ENCODE assay signal across 27 mouse cellular contexts in the genomic region with DNA sequence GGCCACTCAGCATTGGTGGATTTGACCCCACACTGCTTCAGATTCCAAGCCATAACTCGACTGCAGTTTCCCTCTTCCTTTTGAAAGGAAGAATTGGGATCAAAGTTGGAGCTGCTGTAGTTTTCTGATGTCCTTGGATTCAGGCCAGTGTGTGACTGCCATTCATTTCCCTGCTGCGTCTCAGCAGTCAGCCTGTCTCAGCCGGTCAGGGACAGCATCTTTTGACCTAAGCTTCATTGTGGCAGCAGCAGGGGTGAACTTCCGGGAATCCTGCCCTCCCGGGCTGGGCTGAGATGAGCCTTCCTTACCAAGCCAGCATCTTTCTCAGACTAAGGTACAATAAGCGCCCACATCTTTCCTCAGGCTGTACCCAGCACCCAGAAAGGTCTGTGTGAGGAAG. TPM values are rescaled to one million over a fixed set of nuclear protein-coding genes. Genes with fewer than 3 reads are reported as not detected.
DNase-seq lines count a peak whose midpoint lies in the region; ATAC-seq lines count a peak whose summit lies in the region.
"Had no signal": no experiment of that assay in that cellular context is flagged by ENCODE, and none has a peak within 500 bp of the region (broad histone marks: within the 10 kb centered on the region; RNA-seq: fewer than 3 reads in every experiment).

No protein-coding gene starts in this region.

- no peaks in the 10 kb centered on the region for H3K9me3 ChIP-seq in embryonic facial prominence, embryonic 10.5 days
- H3K9me3 ChIP-seq in hindbrain, embryonic 12.5 days (replicated peaks) = no peaks in the 10 kb centered on the region
- H3K9me3 ChIP-seq in limb, embryonic 10.5 days (replicated peaks) = no peaks in the 10 kb centered on the region
- H3K9me3 ChIP-seq: forebrain, embryonic 10.5 days; forebrain, embryonic 13.5 days; heart, embryonic 10.5 days; heart, embryonic 13.5 days; hindbrain, embryonic 15.5 days had no signal

- H3K27me3 ChIP-seq in embryonic facial prominence, embryonic 10.5 days (replicated peaks; ENCODE audit: low read depth, poor library complexity, severe bottlenecking) = 0 out of 2 replicates have a peak, but pooled peaks cover 5% of the 10 kb centered on the region
- no peaks in the 10 kb centered on the region for H3K27me3 ChIP-seq in hindbrain, embryonic 12.5 days
- peaks cover 31% of the 10 kb centered on the region for H3K27me3 ChIP-seq in limb, embryonic 10.5 days (ENCODE audit: low read depth, poor library complexity, severe bottlenecking)
- H3K27me3 ChIP-seq: hindbrain, embryonic 15.5 days had no signal

- no peak overlapping the region for H3K27ac ChIP-seq in embryonic facial prominence, embryonic 10.5 days (replicated peaks)
- H3K27ac ChIP-seq in hindbrain, embryonic 12.5 days = no peak overlapping the region
- no peak overlapping the region for H3K27ac ChIP-seq in limb, embryonic 10.5 days
- H3K27ac ChIP-seq: forebrain, embryonic 10.5 days; forebrain, embryonic 13.5 days; heart, adult 2 months; heart, embryonic 10.5 days; heart, embryonic 13.5 days; hindbrain, embryonic 15.5 days had no signal

- DNase-seq in adrenal gland, adult (ENCODE audit: inconsistent age in 2 of 2, low spot score in 1 of 2) = peak; percentile 39 to 77
- DNase-seq in adrenal gland, postnatal 4 days (ENCODE audit: low spot score in 2 of 2) = no peak
- peak; percentile 45 for DNase-seq in R1 (ENCODE audit: low read depth, low spot score)
- DNase-seq in adrenal gland, postnatal 10 days = peak; percentile 19
- DNase-seq in adrenal gland, postnatal 36 days = peak; percentile 22 to 41
- no peak for DNase-seq in embryonic facial prominence, embryonic 10.5 days (ENCODE audit: low spot score)
- no peak for DNase-seq in limb, embryonic 10.5 days (ENCODE audit: low spot score)
- DNase-seq: cerebellum, adult 11 months; cerebellum, adult 2 months; cerebellum, postnatal 10 days; cerebellum, postnatal 36 days; embryo, embryonic 11 days; gastrocnemius, postnatal 10 days; gastrocnemius, postnatal 36 days; heart, adult 2 months; heart, postnatal 14 days; heart, postnatal 4 days; kidney, adult 2 months had no signal

- H3K4me1 ChIP-seq in embryonic facial prominence, embryonic 10.5 days = peaks cover 5% of the 10 kb centered on the region; the same call in 1 of the 2 replicates
- peaks cover 15% of the 10 kb centered on the region for H3K4me1 ChIP-seq in hindbrain, embryonic 12.5 days
- H3K4me1 ChIP-seq in limb, embryonic 10.5 days = 0 out of 2 replicates have a peak, but pooled peaks cover 3% of the 10 kb centered on the region
- H3K4me1 ChIP-seq: heart, embryonic 10.5 days; heart, embryonic 13.5 days had no signal

- no peak overlapping the region for H3K9ac ChIP-seq in hindbrain, embryonic 12.5 days
- H3K9ac ChIP-seq: forebrain, embryonic 13.5 days; heart, embryonic 13.5 days; hindbrain, embryonic 15.5 days had no signal

- no peak for ATAC-seq in hindbrain, embryonic 12.5 days (ENCODE audit: low FRiP score)
- ATAC-seq: forebrain, embryonic 13.5 days; forebrain, embryonic 16.5 days; intestine, postnatal 0 days had no signal

- no peak overlapping the region for H3K4me3 ChIP-seq in embryonic facial prominence, embryonic 10.5 days
- no peak overlapping the region for H3K4me3 ChIP-seq in hindbrain, embryonic 12.5 days
- H3K4me3 ChIP-seq in limb, embryonic 10.5 days = no peak overlapping the region
- H3K4me3 ChIP-seq: forebrain, embryonic 10.5 days; forebrain, embryonic 13.5 days; heart, adult 2 months; heart, embryonic 10.5 days; heart, embryonic 13.5 days; hindbrain, embryonic 15.5 days had no signal

- no peaks in the 10 kb centered on the region for H3K36me3 ChIP-seq in embryonic facial prominence, embryonic 10.5 days (replicated peaks)
- no peaks in the 10 kb centered on the region for H3K36me3 ChIP-seq in hindbrain, embryonic 12.5 days
- H3K36me3 ChIP-seq in limb, embryonic 10.5 days = no peaks in the 10 kb centered on the region
- H3K36me3 ChIP-seq: forebrain, embryonic 10.5 days; heart, embryonic 10.5 days; heart, embryonic 13.5 days; hindbrain, embryonic 15.5 days had no signal

- no peak overlapping the region for H3K4me2 ChIP-seq in hindbrain, embryonic 12.5 days (replicated peaks)
- H3K4me2 ChIP-seq: forebrain, embryonic 13.5 days; heart, embryonic 13.5 days; hindbrain, embryonic 15.5 days had no signal

- WGBS in embryonic facial prominence, embryonic 10.5 days = 54% methylated on average over 6 of the region's 6 CpGs
- 46% methylated on average over 6 of the region's 6 CpGs for WGBS in hindbrain, embryonic 12.5 days
- 76% methylated on average over 6 of the region's 6 CpGs for WGBS in limb, embryonic 10.5 days

RNA-seq across cellular contexts. Expression of a gene that starts 26.1 kb away (rescaled TPM):
- under 1 TPM; 0.79 to 0.81 TPM for total RNA-seq in adrenal gland, postnatal 4 days (2021)
- total RNA-seq in adrenal gland, postnatal 10 days (2021) = under 1 TPM; 0.15 to 0.21 TPM
- under 1 TPM; 0.30 to 0.33 TPM for total RNA-seq in adrenal gland, postnatal 36 days (2021)
- 0.16 and 0.36 TPM in 2 replicates for polyA plus RNA-seq in embryonic facial prominence, embryonic 10.5 days (2016; fragmentation: Nextera tagmentation; extraction: Ambion mirVana)
- polyA plus RNA-seq in hindbrain, embryonic 12.5 days (2016; fragmentation: Nextera tagmentation; extraction: Ambion mirVana) = 3.7 and 3.8 TPM in 2 replicates
- 0.01 TPM in 1 of 2 replicates, not detected in the other for polyA plus RNA-seq in limb, embryonic 10.5 days (2016; fragmentation: Nextera tagmentation; extraction: Ambion mirVana)
- total RNA-seq: granulocyte monocyte progenitor cell, adult 5-6 weeks had no signal

Comparison
In these comparisons a context has a peak if more than half of its experiments do, and no peak if none do; other contexts are left out.
1. DNase-seq: peak in adrenal gland, adult (2 of 2), R1 (single experiment), adrenal gland, postnatal 10 days (single experiment) and adrenal gland, postnatal 36 days (2 of 2); none in adrenal gland, postnatal 4 days (0 of 2), embryonic facial prominence, embryonic 10.5 days (single experiment) and limb, embryonic 10.5 days (single experiment).